Mouse (Mus musculus) heart, embryonic 12.5 days (tissue): Measurements from ENCODE around the gene Trpc6. TPM values are rescaled to one million over a fixed set of nuclear protein-coding genes. Genes with fewer than 3 reads are reported as not detected.

Experiments
- ATAC-seq: fragments of 200-750 bp; cut with Nextera tagmentation; 2 replicates; pipeline ENCODE4 v1.8.0; 2017; ENCODE audit warnings: moderate TSS enrichment, moderate library complexity; ENCODE audit not compliant: insufficient number of reproducible peaks, low FRiP score
- H3K27ac ChIP-seq: fragments of 300-500 bp; sonication (generic); 2 replicates; pipeline ENCODE4 v1.5.1; 2016; ENCODE audit warnings: mild to moderate bottlenecking, moderate library complexity; ENCODE audit not compliant: poor library complexity, severe bottlenecking
- H3K27me3 ChIP-seq: fragments of 300-500 bp; sonication (generic); replicated peaks from 2 replicates; pipeline ENCODE4 v1.6.1; 2016; ENCODE audit warnings: mild to moderate bottlenecking, moderate library complexity
- H3K36me3 ChIP-seq: fragments of 300-500 bp; sonication (generic); 2 replicates; pipeline ENCODE4 v1.6.1; 2016; ENCODE audit warnings: mild to moderate bottlenecking, moderate library complexity
- H3K4me1 ChIP-seq: fragments of 300-500 bp; sonication (generic); replicated peaks from 2 replicates; pipeline ENCODE4 v1.6.1; 2016; ENCODE audit warnings: mild to moderate bottlenecking
- H3K4me2 ChIP-seq: fragments of 300-500 bp; sonication (generic); 2 replicates; pipeline ENCODE4 v1.6.1; 2016; ENCODE audit warnings: mild to moderate bottlenecking, moderate library complexity
- H3K4me3 ChIP-seq: fragments of 300-500 bp; sonication (generic); 2 replicates; pipeline ENCODE4 v1.5.1; 2016; ENCODE audit warnings: mild to moderate bottlenecking
- H3K9ac ChIP-seq: fragments of 300-500 bp; sonication (generic); 2 replicates; pipeline ENCODE4 v1.6.1; 2016; ENCODE audit warnings: mild to moderate bottlenecking, moderate library complexity
- H3K9me3 ChIP-seq: fragments of 300-500 bp; sonication (generic); replicated peaks from 2 replicates; pipeline ENCODE4 v1.6.1; 2016; ENCODE audit warnings: mild to moderate bottlenecking, moderate library complexity
- WGBS: fragments of 180-500 bp; shearing (Covaris S2); methylation state at CpG from one replicate; pipeline ENCODE4 v1.1.7; 2016; 5-methylcytosine and 5-hydroxymethylcytosine counted together
- polyA plus RNA-seq: library from polyadenylated mRNA; unstranded; fragments of >200 nt; fragmentation: Nextera tagmentation; extraction: Ambion mirVana; gene quantifications from 2 replicates; pipeline ENCODE4 v1.2.1, GENCODE M21; 2016

The Trpc6 gene
- 0.96 and 1.4 TPM in 2 replicates for polyA plus RNA-seq

DNA sequence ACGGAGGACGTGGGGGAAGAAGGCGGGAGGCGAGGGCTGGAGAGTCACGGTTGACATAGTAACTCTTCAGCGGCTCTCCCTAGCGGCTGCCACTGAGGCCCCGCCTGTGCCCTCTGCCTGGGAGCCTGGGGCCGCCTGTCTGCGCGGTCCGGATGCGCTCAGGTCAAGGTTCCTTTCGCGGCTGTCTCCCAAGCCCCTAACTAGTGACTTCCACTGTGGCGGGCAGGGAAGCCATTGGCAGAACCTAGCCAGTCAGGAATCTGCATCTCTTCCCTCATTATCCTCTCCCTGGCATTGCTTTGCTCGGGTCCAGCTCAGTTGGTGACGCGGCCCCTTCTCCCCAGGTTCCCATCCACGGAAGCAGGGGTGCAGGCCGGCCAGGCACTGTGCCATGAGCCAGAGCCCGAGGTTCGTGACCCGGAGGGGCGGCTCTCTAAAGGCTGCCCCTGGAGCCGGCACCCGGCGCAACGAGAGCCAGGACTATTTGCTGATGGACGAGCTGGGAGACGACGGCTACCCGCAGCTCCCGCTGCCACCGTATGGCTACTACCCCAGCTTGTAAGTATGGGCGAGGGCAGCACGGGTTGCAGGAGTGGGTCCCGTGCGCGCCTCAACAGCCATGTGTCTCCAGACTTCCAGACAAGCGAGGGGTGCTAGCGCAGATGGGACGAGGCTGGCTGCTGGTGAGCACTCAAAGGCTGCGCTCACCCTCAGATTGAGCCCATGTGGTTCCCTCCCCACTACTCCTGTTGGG lies at the start of gene Trpc6:
Gene Trpc6 (plus strand): TSS at position 102 of the 754 bp plus-strand sequence.
- peak within 1 kb of the TSS; percentile 55; the same call in 1 of the 2 replicates for H3K9ac ChIP-seq
- H3K9me3 ChIP-seq, result no peaks in the 10 kb centered on the region
- H3K27me3 ChIP-seq, result 0 out of 2 replicates have a peak, but pooled peaks cover 9% of the 10 kb centered on the region
- ATAC-seq, result peak; percentile 91
- H3K36me3 ChIP-seq, result no peaks in the 10 kb centered on the region
- under 1% methylated on average over 44 of the region's 44 CpGs for WGBS
- H3K4me3 ChIP-seq, result peak within 1 kb of the TSS; percentile 58
- no peak within 1 kb of the TSS for H3K27ac ChIP-seq
- H3K4me1 ChIP-seq, result no peaks in the 10 kb centered on the region; the same call in 1 of the 2 replicates
- H3K4me2 ChIP-seq, result peak within 1 kb of the TSS; percentile 99

DNA sequence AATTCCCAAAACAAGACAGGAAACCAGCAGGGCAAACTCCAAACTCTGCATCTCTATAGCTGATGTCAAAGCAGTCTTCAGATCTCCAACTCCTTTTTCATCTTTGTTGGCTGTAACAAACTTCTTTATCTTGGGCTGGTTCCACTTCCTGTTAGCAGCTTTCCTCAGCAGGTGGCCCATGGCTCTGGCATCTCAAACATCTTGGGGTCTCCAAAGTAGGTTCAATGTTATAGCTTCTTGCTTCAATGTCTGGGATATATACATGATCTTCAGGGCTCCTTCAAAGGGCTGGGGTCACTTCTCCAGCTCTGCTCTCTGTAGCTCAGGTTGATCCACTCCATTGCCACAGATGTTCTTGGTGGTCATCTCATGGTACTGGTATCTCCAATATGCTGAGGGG lies 23.0 kb upstream of the Trpc6 start:
- Histone ChIP-seq H3K4me1 (no peaks in the 10 kb centered on the region), H3K9ac (no peak overlapping the region), H3K27ac (no peak overlapping the region), H3K27me3 (no peaks in the 10 kb centered on the region), H3K4me3 (no peak overlapping the region), H3K9me3 (no peaks in the 10 kb centered on the region), H3K36me3 (no peaks in the 10 kb centered on the region), H3K4me2 (no peak overlapping the region)
- no peak for ATAC-seq

DNA sequence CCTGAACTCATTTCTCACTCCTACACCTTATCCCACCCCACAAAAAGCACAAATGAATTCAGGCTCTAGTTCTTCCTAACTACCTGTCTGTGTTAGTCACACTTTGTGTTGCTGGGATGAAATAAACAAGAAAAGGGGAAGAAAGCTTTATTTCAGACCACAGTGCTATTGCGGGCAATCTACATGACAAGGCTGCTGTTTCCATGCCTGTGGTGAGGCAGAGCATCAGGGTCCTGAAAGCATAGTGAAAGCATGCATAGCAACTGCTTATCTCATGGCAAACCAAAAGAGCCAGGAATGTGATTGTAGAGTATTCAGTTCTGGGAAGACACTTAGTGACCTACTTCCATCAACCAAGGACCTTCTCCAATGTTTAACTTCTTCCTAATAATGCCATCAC lies 10.3 kb upstream of the Trpc6 start:
- no peak overlapping the region for H3K4me3 ChIP-seq
- no peak overlapping the region for H3K9ac ChIP-seq
- no peaks in the 10 kb centered on the region for H3K4me1 ChIP-seq
- H3K36me3 ChIP-seq, result no peaks in the 10 kb centered on the region
- H3K27ac ChIP-seq, result no peak overlapping the region
- WGBS, result 76% methylated on average over 1 of the region's 1 CpGs
- H3K27me3 ChIP-seq, result no peaks in the 10 kb centered on the region
- ATAC-seq, result no peak
- H3K4me2 ChIP-seq, result no peak overlapping the region
- no peaks in the 10 kb centered on the region for H3K9me3 ChIP-seq

DNA sequence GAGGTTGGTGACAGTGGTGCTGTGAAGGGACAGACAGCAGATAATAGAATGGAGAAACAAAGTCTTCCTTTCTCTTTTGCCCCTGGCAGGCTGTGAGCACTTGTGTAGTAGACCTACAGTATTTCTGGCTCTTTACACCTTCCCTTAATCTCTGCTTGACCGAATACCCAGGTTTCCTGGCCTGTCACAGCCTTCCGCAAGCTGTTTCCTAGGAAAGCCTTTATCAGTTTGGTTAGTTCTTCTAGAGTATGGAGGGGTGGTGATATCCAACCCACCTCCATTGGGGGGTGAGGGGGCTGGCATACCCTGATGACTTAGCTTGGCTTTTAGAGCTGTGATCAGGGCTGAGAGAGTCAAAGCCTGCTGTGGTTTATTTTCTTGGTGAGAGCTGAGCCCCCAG lies 1.3 kb downstream of the Trpc6 start:
- H3K4me2 ChIP-seq, result peak overlapping the region; percentile 99
- H3K4me3 ChIP-seq, result no peak overlapping the region
- H3K27me3 ChIP-seq, result 0 out of 2 replicates have a peak, but pooled peaks cover 9% of the 10 kb centered on the region
- H3K36me3 ChIP-seq, result no peaks in the 10 kb centered on the region
- no peak overlapping the region for H3K9ac ChIP-seq
- no peaks in the 10 kb centered on the region for H3K9me3 ChIP-seq
- peak; percentile 39; the same call in 1 of the 2 replicates for ATAC-seq
- no peaks in the 10 kb centered on the region; the same call in 1 of the 2 replicates for H3K4me1 ChIP-seq
- 22% methylated on average over 2 of the region's 2 CpGs for WGBS
- no peak overlapping the region for H3K27ac ChIP-seq

DNA sequence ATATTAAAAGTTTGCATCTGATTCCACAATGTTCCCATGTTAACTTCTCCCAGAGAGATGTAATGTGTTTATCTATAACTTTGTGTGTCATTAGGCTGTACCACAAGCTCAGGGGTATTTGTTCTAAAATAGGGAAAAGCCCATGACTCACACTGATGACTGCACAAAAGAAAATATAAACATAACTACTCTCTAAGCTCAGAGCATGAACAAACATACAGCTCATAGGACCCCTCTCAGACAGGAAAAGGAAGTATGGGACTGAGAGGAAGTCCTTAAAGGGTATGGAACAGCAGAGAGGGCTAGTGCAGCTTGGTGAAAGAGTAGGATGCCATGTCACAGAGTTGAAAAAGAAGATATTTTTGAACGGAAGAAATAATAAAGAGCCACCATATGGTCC lies 14.6 kb downstream of the Trpc6 start:
- Histone ChIP-seq H3K27me3 (no peaks in the 10 kb centered on the region), H3K4me3 (no peak overlapping the region), H3K36me3 (no peaks in the 10 kb centered on the region), H3K4me1 (no peaks in the 10 kb centered on the region), H3K9ac (no peak overlapping the region), H3K9me3 (no peaks in the 10 kb centered on the region), H3K27ac (no peak overlapping the region), H3K4me2 (no peak overlapping the region)
- ATAC-seq, result no peak
- 56% methylated on average over 1 of the region's 1 CpGs for WGBS

DNA sequence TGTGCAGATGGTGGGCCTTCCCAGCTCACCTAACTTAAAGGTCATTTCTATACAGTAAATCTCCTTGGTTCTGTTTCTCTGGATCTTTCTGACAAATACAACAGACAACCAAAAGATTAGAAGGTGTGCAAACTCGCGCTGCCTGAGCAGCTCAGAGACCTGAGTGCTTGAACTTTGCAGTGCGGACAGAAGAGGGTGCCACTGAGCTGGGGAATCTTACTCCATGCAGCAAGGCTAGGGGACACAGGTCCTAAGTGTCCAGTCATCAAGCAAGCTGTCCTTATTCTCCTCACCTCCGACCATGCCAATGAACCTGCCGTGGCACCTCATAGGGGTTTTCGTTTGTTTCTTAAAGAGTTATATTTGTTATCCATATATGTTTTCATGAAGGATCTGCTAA lies 48.7 kb downstream of the Trpc6 start:
- 40% methylated on average over 6 of the region's 6 CpGs for WGBS
- no peak overlapping the region for H3K4me2 ChIP-seq
- no peaks in the 10 kb centered on the region for H3K27me3 ChIP-seq
- H3K4me1 ChIP-seq, result no peaks in the 10 kb centered on the region
- no peak overlapping the region for H3K9ac ChIP-seq
- H3K4me3 ChIP-seq, result no peak overlapping the region
- no peak overlapping the region for H3K27ac ChIP-seq
- no peaks in the 10 kb centered on the region for H3K9me3 ChIP-seq
- ATAC-seq, result no peak
- H3K36me3 ChIP-seq, result no peaks in the 10 kb centered on the region

DNA sequence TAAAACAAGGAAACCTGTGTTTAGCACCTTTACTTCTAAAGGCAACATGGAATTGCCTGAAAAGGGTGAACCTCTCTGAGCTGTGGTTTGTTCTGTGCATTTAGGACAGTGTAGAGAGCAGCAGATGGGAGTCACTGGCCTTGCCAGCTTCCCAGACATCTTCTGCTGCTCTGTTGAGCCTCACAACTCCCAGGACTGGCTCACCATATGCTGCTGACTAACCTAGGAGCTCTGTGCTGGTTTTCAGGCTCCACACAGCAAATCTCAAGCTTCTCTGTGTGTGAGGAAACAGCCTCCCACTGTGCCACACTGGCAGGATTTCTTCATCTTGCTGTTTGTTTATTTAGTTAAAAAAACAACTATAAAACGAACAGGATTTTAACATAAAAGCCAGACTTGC lies 53.1 kb downstream of the Trpc6 start:
- no peak overlapping the region for H3K4me2 ChIP-seq
- H3K9ac ChIP-seq, result no peak overlapping the region
- WGBS, result 15% methylated on average over 1 of the region's 1 CpGs
- H3K27me3 ChIP-seq, result no peaks in the 10 kb centered on the region
- H3K36me3 ChIP-seq, result no peaks in the 10 kb centered on the region
- H3K9me3 ChIP-seq, result no peaks in the 10 kb centered on the region
- no peak overlapping the region for H3K27ac ChIP-seq
- ATAC-seq, result no peak
- H3K4me1 ChIP-seq, result no peaks in the 10 kb centered on the region
- H3K4me3 ChIP-seq, result no peak overlapping the region

DNA sequence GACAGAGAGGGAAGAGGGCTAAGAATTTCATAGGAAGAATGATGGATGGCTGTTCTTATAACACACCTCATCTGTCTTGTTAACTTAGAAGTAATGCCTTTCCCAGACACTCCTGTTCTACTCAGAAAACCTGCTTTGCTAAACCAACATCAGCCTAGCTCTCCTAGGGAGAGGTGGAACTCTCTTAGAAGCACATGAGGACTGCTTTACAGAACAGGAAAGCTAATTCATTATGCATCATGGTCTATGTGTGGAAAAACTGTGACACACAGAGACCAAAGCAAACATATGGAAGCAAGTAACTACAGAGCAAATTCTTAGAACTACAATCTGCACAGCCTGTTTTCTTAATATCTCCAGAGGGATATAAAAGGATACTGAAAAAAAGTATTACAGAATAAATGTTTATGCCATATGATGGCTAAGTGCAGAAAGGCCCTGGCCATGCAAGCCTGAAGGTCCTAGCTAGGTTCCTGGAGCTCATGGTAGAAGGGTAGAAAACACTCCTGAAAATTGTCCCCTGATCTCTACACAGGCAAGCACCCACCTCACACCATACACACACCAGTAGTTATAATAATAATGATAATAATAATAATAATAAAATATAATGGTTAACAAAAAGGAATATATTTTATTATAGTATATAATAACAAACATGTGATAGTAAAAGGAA lies 63.0 kb downstream of the Trpc6 start:
- Histone ChIP-seq H3K9me3 (no peaks in the 10 kb centered on the region), H3K27me3 (no peaks in the 10 kb centered on the region), H3K9ac (no peak overlapping the region), H3K27ac (no peak overlapping the region), H3K4me2 (no peak overlapping the region), H3K36me3 (no peaks in the 10 kb centered on the region), H3K4me3 (no peak overlapping the region), H3K4me1 (no peaks in the 10 kb centered on the region)
- no peak for ATAC-seq

DNA sequence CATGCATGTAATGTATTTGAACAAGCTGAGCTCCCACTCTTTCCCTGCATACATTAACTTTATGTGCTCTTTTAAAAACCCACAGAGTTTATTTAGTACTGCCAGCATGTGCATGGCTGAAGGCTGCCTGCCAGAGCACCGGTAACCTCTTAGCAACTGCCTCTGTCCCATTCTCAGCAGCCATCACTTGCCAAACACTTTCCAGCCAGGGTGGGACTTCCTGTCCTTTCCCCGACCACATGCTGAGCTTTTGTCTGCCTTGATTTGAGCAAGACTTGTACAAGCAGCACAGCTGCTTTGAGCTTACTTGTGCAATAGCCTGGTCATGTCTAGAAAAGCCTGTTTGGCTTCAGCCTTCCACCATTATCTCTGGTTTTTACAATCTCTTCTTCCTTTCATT lies 90.4 kb downstream of the Trpc6 start:
- no peak for ATAC-seq
- H3K27ac ChIP-seq, result no peak overlapping the region
- no peaks in the 10 kb centered on the region for H3K36me3 ChIP-seq
- H3K4me1 ChIP-seq, result no peaks in the 10 kb centered on the region
- no peak overlapping the region for H3K4me3 ChIP-seq
- no peaks in the 10 kb centered on the region for H3K27me3 ChIP-seq
- no peak overlapping the region for H3K4me2 ChIP-seq
- 38% methylated on average over 2 of the region's 2 CpGs for WGBS
- H3K9me3 ChIP-seq, result no peaks in the 10 kb centered on the region
- no peak overlapping the region for H3K9ac ChIP-seq

DNA sequence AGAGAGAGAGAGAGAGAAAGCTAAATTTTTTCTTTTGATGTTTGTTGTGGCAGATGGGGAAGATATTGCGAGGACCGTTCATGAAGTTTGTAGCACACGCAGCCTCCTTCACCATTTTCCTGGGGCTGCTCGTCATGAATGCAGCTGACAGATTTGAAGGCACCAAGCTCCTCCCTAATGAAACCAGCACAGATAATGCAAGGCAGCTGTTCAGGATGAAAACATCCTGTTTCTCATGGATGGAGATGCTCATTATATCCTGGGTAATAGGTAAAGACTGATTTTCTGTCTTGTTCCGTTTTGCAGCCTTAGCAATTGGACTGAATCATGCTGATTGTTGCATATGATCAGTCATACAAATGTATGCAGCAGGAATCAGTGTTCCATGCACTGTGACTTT lies 99.5 kb downstream of the Trpc6 start:
- Histone ChIP-seq H3K4me3 (no peak overlapping the region), H3K27me3 (no peaks in the 10 kb centered on the region), H3K4me2 (no peak overlapping the region), H3K27ac (no peak overlapping the region), H3K4me1 (no peaks in the 10 kb centered on the region), H3K9ac (no peak overlapping the region), H3K9me3 (no peaks in the 10 kb centered on the region), H3K36me3 (no peaks in the 10 kb centered on the region)
- ATAC-seq, result no peak
- WGBS, result 75% methylated on average over 5 of the region's 5 CpGs

DNA sequence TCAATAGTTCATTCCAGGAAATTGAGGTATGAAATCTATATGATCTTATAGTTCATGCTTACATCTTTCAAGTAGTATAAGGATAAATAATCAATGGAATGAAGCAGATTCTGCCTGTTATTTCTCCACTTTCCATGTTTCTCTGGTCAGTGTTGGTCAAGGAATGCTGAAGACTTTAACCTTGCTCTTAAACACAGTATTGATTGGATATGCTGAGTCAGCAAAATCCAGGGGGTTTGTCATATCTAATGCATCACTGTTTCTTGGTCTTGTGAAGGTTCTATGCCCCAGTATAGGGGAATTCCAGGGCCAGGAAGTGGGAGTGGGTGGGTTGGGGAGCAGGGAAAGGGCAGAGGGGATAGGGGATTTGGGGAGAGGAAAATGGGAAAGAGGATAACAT lies 111.4 kb downstream of the Trpc6 start:
- Histone ChIP-seq H3K4me1 (no peaks in the 10 kb centered on the region), H3K9ac (no peak overlapping the region), H3K9me3 (no peaks in the 10 kb centered on the region; the same call in 1 of the 2 replicates), H3K27me3 (no peaks in the 10 kb centered on the region), H3K36me3 (no peaks in the 10 kb centered on the region), H3K27ac (no peak overlapping the region), H3K4me3 (no peak overlapping the region), H3K4me2 (no peak overlapping the region)
- no peak for ATAC-seq
